Mouse (Mus musculus): Measurements from ENCODE around the gene Tdpoz4. TPM values are rescaled to one million over a fixed set of nuclear protein-coding genes. Genes with fewer than 3 reads are reported as not detected.
"Not testable (repeated sequence)": the region's sequence is repeated elsewhere in the genome, so short reads cannot be mapped to it uniquely, and the experiment has no call there.

Gene Tdpoz4
- not detected in 2 replicates for polyA plus RNA-seq (2012; rRNA removed)

DNA sequence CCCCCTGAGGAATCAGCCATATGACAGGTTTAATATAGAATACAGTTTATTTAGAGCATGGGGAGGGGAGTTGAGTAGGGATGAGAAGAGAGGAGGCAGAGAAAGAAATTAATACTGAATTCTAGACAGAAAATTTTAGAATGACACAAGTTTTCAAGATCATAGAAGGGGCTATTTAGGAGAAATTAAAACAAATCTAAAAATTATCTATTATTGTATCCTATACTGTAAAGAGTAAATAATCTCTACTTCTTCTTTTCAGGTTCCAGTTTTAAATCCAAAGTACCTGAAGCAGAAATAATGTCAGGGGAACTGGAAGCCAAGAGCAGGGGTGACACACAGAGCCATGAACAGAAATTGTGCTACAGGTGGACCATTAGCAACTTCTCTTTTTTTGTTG is at the start of gene Tdpoz4:
Gene Tdpoz4 (plus strand): TSS at position 301 of the 400 bp plus-strand sequence.
- DNase-seq (ENCODE audit: low spot score), result not testable (repeated sequence)

DNA sequence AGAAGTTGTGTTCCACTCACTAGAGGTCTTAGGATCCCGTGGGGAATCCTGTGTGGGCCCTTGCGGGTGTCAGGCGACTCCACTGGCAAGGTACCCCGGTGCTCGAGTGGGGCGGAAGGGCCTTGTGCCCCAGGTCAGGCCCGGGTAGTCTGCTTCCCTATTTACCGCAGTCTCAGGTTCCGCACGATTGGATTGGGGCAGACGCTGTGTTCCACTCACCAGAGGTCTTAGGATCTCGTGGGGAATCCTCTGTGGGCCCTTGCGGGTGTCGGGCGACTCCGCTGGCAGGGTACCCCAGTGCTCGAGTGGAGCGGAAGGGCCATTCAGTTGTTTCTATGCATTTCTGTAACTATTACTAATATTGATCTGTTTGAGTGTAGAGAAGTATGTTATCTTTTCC is 42.2 kb upstream of the Tdpoz4 start:
- not testable (repeated sequence) for DNase-seq (ENCODE audit: low spot score)

- DNase-seq (ENCODE audit: low spot score), result not testable (repeated sequence)
Measured at GRCm38 (mm10) chr3:93772700-93773099, 23.5 kb upstream of the Tdpoz4 start, which contains the start of gene Gm5773. Gm5773 (plus strand) TSS chr3:93773000.

DNA sequence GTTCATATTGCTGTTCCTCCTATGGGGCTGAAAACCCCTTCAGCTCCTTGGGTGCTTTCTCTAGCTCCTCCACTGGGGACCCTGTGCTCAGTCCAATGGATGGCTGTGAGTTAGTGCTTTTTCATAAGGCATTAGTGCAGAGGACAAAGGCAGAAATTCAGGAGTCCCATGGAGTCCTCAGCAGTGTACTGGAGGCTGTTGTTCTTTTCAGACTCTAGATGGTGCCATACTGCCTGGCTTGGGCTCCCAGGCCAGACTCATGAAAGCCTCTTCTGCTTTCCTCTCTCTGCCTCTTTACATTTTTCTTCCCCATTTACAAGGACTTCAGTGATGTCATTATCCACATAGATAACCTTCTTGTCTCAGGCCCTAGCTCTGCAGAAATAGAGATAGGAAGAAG is 17.1 kb downstream of the Tdpoz4 start:
- DNase-seq (ENCODE audit: low spot score), result not testable (repeated sequence)

DNA sequence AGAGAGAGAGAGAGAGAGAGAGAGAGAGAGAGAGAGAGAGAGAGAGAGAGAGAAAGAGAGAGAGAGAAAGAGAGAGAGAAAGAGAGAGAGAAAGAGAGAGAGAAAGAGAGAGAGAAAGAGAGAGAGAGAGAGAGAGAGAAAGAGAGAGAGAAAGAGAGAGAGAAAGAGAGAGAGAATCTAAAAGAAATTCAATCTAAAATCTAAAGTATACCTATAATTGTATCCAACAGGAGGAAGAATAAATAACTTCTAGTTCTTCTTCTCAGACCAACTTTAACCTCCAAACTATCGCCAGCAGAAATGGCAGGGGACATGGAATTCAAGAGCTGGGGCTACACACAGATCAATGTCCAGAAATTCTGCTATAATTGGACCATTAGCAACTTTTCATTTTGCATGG is 29.5 kb downstream of the Tdpoz4 start, which contains the start of gene Tdpoz3:
Gene Tdpoz3 (plus strand): TSS at position 301 of the 400 bp plus-strand sequence.
- not testable (repeated sequence) for DNase-seq (ENCODE audit: low spot score)

Other genes with a start within 250 kb of the Tdpoz4 start
- gene S100a10, start 241.3 kb upstream of the Tdpoz4 start, polyA plus RNA-seq (2012; rRNA removed), result 264 and 295 TPM in 2 replicates
- not detected in 2 replicates for gene Tdpoz2, start 143.7 kb upstream of the Tdpoz4 start, polyA plus RNA-seq (2012; rRNA removed)
- not detected in 2 replicates for gene Tdpoz1, start 120.1 kb upstream of the Tdpoz4 start, polyA plus RNA-seq (2012; rRNA removed)
- not detected in 2 replicates for gene Gm37596, start 103.3 kb upstream of the Tdpoz4 start, polyA plus RNA-seq (2012; rRNA removed)
- not detected in 2 replicates for gene Gm5773, start 23.4 kb upstream of the Tdpoz4 start, polyA plus RNA-seq (2012; rRNA removed)
- gene Tdpoz3, start 29.6 kb downstream of the Tdpoz4 start, polyA plus RNA-seq (2012; rRNA removed), result not detected in 2 replicates
- not detected in 2 replicates for gene Gm9117, start 147.1 kb downstream of the Tdpoz4 start, polyA plus RNA-seq (2012; rRNA removed)
- not detected in 2 replicates for gene Tdpoz5, start 164.9 kb downstream of the Tdpoz4 start, polyA plus RNA-seq (2012; rRNA removed)

Data from urinary bladder, adult 2 months (tissue).